Mouse (Mus musculus): ENCODE data around the gene Pole4.
"Not testable (repeated sequence)": the region's sequence is repeated elsewhere in the genome, so short reads cannot be mapped to it uniquely, and the experiment has no call there.

Gene Pole4

DNA sequence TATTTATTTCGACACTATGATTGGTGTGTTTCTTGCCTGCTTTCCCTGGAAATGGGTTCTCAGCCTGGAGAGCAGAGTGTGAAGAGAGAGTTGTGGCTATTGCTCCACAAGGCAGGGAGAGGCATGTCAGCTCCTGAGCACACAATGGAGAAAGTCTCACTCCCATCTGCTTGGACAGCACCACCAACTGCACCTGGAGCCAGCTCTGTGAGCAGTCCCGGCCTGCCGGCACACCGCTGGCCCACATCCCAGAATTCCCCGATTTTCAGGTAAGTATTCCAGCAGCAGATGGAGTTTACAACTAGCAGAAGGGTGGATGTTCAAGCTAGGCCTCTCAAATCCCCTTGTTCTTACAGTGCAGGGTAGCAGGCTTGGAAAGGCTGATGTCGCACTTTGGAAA is 10.1 kb upstream of the Pole4 start:
- DNase-seq (ENCODE audit: low spot score), result no peak

DNA sequence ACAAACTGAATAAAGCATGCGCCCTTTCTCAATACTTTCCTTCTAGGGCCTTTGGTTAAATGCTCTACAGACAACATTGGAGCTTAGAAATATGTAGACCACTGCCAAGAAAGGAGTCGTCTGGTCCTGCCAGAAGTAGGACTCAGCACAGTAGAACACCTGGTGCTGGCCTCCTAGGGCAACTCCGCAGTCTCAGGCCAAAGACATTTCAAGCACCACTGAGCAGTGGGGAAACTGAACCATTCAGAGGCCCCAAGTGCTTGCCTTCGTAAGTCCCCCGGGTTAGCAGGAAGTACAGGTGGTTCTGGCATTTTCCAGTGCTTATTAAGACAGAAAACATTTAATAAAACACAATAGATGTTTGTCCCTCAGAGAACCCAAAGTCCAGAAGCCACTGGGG is 9.7 kb upstream of the Pole4 start:
- no peak for DNase-seq (ENCODE audit: low spot score)

- no peak for DNase-seq (ENCODE audit: low spot score)
Observed at GRCm38 (mm10) chr6:82714243-82714642, 9.1 kb upstream of the Pole4 start.

DNA sequence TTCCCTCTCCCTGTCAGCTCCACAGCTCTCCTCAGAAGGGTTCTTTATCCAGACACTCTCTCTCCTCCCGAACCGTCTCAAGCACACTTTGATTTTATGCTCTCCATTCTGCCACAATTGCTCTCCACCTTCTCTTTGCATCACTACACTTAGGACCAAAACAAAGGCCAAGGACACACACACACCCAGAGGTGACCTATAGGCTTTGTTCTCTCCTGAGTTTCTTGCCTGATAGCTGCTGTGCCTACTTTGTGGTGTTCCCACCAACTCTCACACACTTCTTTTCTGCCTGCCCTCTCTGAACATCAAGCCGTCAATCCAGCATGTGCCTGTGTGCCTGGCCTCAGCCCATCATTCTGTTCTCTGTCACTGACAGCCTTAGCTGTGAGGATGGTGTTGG is 2.6 kb upstream of the Pole4 start:
- DNase-seq (ENCODE audit: low spot score), result no peak

GRCm38 (mm10) chr6:82707241-82707640 is 2.1 kb upstream of the Pole4 start:
- no peak for DNase-seq (ENCODE audit: low spot score)

- DNase-seq (ENCODE audit: low spot score), result no peak
Observed at GRCm38 (mm10) chr6:82703710-82704109, 1.5 kb downstream of the Pole4 start.

- DNase-seq (ENCODE audit: low spot score), result peak; percentile 76
Observed at GRCm38 (mm10) chr6:82702593-82703017, 2.6 kb downstream of the Pole4 start.

DNA sequence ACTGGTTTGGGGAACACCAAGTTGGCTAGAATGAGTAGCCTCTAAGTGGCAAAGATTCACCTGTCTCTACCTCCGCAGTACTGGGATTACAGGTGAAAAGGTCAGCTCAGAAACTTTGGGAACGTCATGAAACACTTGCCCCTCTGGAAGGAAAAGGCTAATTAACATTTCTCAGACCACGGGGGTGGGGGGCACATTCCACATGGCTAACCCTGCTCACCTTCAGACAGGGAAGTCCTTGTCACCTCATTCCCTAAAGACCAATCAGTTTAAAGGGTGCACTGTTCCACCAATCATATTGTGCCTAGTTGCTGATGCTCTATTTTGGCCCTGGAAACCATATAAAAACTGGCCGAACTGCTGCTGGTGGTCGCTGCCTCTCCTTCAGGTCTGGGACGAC is 3.9 kb downstream of the Pole4 start:
- DNase-seq (ENCODE audit: low spot score), result no peak

DNA sequence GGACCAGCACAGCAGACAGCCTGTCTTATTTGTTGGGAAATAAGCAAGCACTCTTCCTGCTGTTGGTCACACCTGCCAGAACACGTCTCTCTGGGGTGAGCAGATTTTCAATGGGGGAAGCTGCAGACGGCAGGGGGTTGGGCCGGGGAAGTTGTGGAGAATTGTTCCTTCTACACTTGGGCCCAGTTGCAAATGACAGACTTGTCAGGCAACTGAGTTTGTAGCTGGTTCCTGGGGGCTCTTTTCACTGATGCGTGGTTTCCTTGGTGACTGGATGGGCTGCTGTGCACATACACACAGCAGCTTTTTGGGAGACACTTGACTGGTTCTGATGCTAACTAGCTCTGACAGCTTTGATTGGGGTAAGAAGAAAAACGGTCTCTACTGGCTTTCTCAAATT is 5.3 kb downstream of the Pole4 start:
- DNase-seq (ENCODE audit: low spot score), result no peak

- no peak for DNase-seq (ENCODE audit: low spot score)
Observed at GRCm38 (mm10) chr6:82696736-82697135, 8.4 kb downstream of the Pole4 start.

DNA sequence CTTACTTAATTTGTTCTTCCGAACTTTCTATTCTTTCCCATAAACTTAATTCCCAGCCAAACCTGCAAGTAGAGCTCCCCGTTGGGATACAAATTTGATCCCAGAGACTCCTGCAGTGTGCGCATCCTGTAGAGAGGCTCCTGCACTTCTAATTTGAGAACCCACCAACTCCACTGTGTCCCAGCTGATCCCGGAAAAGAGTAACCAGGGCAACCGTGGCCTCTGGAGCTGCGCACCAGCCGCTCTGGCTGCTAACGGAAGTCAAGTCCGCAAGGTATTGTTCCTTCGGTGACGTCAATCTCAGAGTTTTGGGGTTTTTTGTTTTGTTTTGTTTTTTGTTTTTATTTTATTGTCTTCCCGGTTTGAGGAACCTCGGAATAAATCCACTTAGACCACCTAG is 10.5 kb downstream of the Pole4 start:
- DNase-seq (ENCODE audit: low spot score), result no peak

DNA sequence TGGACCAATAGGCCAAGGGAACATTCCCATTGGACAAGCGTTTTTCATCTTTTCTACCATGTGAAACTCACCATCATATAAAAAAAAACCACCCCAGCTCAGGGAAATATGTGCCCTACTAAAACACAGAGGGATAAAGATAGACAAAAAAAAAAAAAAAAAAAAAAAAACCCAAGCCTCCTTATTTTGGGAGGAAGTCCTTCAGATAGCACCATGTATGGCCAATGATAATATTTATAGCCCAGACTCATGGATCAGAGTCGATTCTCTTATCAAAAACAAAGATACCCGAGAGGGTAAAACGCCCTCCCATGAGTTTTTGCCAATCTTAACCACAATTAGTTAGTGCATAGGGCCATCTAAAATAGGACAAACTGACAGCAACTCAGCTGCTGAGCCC is 15.7 kb downstream of the Pole4 start:
- DNase-seq (ENCODE audit: low spot score), result no peak

DNA sequence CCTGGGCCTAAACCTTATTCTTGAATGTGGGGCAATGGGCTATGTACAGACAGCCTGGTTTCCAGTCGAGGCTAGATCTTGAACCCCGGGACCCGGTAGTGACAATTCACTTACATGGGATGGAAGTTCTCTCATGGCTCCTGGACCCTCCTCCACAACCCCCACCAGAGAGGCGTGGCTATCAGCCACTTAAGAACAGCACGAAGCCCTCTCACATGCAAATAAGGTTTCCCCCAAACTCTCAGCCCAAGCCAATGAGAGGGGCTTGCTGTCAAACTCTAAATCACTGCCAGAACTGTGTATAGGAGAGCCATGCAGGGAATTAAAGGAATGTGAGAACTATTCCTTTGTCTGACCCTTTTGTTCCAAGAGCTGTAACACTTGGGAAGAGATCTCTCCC is 16.6 kb downstream of the Pole4 start:
- DNase-seq (ENCODE audit: low spot score), result not testable (repeated sequence)

- no peak for DNase-seq (ENCODE audit: low spot score)
Observed at GRCm38 (mm10) chr6:82684136-82684535, 21.0 kb downstream of the Pole4 start.

DNA sequence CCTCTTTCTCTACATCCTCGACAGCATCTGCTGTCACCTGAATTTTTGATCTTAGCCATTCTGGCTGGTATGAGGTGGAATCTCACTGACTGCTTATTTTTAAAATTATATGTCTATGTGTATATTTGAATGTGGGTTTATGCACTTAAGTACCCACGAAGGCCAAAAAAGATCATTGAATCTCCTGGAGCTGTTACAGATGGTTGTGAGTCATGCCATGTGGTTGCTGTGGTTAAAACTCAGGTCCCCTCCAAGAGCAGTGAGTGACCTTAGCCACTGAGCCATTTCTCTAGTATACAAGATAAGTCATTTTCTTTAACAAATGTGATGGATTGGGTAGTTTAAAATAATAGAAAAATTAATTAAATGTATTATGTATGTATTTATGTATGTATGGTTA is 25.9 kb downstream of the Pole4 start:
- not testable (repeated sequence) for DNase-seq (ENCODE audit: low spot score)

DNA sequence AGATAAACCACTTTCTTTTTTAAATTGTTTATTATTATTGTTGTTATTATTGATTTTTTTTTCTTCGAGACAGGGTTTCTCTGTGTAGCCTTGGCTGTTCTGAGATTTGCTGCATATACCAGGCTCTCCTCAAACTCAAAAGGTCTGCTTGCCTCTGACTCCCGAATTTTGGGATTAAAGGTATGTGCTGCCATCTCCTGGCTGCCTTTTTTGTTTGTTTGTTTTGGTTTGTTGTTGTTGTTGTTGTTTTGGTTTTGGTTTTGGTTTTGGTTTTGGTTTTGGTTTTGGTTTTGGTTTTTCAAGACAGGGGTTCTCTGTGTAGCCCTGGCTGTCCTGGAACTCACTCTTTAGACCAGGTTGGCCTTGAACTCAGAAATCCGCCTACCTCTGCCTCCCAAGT is 27.5 kb downstream of the Pole4 start:
- not testable (repeated sequence) for DNase-seq (ENCODE audit: low spot score)

DNA sequence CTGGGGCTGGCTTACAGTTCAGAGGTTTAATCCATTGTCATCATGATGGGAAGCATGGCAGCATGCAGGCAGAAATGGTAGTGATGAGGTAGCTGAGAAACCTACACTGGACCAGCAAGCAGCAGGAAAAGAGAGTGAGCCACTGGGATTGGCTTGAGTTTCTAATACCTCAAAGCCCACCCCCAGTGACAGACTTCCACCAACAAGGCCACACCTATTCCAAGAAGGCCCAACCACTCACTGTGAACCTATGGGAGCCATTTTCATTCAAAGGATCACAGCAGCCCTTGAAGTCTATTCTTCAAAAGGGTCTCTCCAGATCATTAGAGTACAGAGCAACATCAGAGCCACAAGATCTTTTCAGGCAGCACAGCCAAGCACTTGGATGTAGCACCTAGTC is 38.7 kb downstream of the Pole4 start:
- DNase-seq (ENCODE audit: low spot score), result no peak

DNA sequence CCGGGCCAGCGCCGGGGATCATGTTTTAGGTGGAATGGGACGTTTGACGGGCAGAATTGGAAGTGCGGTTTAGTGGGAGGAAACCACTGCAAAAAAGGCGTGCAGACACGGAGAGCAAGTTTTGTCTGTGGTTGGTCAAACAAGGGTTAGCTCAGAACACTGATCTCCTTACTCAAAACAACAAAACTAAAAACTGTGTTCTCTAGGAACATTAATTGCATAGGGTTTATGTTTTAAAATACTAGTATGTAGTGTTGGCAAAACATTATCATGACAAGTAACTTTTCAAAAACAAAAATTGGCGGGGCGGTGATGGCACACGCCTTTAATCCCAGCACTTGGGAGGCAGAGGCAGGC is 52.0 kb downstream of the Pole4 start:
- DNase-seq (ENCODE audit: low spot score), result no peak

- DNase-seq (ENCODE audit: low spot score), result peak; percentile 95
Observed at GRCm38 (mm10) chr6:82652521-82653168, 52.5 kb downstream of the Pole4 start.

DNA sequence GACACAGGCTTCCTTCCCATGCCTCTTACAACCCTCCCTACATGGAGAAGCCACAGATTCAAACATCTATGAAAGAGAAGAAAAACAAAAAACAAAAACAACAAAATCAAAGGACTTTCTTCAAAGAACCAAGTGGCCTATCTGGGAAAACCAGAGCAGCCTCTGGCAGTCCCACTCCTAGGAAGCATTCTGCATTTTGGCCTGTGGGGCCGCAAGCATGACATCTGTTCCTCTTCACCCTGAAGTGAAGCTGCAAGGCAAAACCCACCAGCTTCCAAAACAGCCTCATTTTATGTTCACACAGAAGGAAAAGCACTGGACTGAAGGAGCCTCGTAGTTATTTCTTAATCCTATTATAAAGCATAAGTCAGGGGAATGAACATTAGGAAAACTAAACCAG is 56.1 kb downstream of the Pole4 start:
- DNase-seq (ENCODE audit: low spot score), result no peak

DNA sequence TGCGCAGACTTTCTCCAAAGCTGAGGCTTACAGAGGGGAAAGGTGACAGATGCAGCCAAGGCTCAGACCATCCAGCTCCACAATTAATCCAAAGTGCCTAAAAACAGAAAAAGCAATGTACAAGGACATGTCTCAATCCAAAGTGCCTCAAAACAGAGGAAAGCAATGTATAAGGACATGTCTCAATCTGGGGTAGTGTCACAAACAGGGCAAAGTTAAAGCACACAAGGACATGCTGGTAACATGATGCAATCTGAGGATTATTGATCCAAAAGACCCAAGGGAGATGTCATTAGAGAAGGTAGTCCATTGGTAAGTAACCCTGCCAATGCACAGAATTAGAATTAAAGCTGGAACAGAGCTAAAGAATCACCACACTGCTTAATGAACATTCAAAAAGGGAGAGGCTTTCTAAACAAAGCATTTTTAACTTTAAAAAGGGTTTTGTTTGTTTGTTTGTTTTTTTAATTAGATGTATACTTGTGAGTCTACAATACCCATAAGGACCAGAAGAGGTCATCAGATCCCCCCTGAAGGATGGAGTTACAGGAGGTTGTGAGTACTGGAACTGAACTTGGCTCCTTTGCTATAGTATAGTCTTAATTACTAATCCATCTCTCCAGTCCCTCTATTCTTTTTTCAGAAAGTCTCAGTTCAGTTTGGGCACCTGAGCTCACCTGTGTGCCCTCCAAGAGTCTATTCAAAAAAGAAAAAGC is 57.1 kb downstream of the Pole4 start:
- DNase-seq (ENCODE audit: low spot score), result no peak

GRCm38 (mm10) chr6:82647001-82647400 is 58.2 kb downstream of the Pole4 start:
- no peak for DNase-seq (ENCODE audit: low spot score)

DNA sequence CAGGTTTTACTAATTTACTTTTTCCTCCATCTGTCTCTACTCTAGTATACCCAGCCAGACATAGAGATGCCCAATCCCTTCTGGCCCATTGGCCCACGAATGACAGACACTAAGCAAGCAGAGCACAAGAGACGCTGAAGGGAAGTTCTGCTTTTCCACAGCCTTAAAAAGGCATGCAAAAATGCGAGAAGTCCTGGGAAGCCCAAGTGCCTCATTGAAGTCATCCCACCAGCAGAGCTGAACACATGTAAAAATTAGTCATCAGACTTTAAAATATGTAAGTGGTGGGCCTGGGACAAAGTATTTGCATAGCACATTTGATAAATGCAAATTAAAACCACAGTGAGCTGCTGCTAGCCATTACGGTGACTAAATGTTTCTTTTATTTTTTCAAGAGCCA is 65.1 kb downstream of the Pole4 start:
- DNase-seq (ENCODE audit: low spot score), result no peak

DNA sequence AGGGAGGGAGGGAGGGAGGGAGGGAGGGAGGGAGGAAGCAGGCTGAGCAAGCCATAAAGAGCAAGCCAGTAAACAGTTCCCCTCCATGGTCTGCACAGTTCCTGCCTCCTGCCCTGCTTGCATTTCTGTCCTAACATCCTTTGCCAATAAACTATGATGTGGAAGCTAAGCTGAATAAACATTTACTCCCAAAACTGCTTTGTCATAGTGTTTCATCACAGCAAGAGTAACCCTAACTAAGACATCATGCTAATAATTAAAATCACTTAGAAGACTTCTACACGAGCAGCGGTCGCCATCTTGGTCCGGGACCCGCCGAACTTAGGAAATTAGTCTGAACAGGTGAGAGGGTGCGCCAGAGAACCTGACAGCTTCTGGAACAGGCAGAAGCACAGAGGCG is 79.8 kb downstream of the Pole4 start:
- DNase-seq (ENCODE audit: low spot score), result not testable (repeated sequence)
